Mouse (Mus musculus): ENCODE results near the gene Srpr. TPM values are rescaled to one million over a fixed set of nuclear protein-coding genes. Genes with fewer than 3 reads are reported as not detected.

Gene Srpr
- polyA plus RNA-seq, 2 experiments = 28.8 to 53.8 TPM

DNA sequence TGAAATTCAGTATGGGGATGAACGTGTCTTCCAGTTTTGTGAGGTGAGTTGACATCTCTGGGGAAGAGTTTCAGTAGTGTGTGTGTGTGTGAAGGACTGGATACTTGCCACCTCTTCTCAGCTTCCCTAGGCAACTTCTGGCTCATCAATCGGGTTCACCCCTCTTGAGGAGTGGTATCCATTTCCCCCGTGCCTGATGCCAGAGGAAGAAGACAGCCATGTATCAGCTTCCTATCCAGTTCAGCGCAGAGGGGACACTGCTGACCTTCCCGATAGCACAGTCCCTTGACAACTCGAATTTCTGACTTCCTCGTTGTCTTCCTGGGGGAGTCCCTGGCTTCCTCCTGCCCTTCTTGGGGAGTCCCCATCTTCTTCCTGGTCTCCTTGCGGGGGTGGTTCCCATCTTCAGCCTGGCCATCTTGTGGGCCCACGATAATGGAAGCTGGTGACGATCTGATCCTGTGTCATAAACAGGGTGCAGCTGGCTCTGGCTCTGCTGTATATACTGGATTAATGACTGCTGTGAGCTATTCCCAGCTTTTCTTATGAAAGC lies 12.5 kb upstream of the Srpr start:
- Histone ChIP-seq H3K9ac (replicated peaks) (no peak overlapping the region), H3K36me3 (replicated peaks; ENCODE audit: control insufficient read depth, insufficient read depth, low read depth) (no peaks in the 10 kb centered on the region; the same call in 1 of the 2 replicates), H3K4me3 (ENCODE audit: insufficient read depth in 1 of 2, low read depth in 2 of 2, low read length in 2 of 2) (no peak overlapping the region), H3K27ac (no peak overlapping the region), H3K9me3 (ENCODE audit: control insufficient read depth, low read length) (no peaks in the 10 kb centered on the region), H3K4me2 (ENCODE audit: low read depth) (no peak overlapping the region), H3K27me3 (ENCODE audit: control insufficient read depth, insufficient read depth, low read length) (no peaks in the 10 kb centered on the region), H3K4me1 (replicated peaks; ENCODE audit: control insufficient read depth in 2 of 2, insufficient read depth in 2 of 2, low read length in 1 of 2) (no peaks in the 10 kb centered on the region)
- ATAC-seq (ENCODE audit: insufficient read depth) (no peak), DNase-seq (ENCODE audit: low read depth in 3 of 3, low spot score in 3 of 3) (no peak)
- TF ChIP-seq EP300 (IDR thresholded peaks at IDR 0.05; ENCODE audit: low read depth) (no peak), CTCF (IDR thresholded peaks at IDR 0.05; ENCODE audit: low read depth) (no peak)
- WGBS (ENCODE audit: insufficient replicate concordance) = 65% methylated on average over 10 of the region's 10 CpGs

DNA sequence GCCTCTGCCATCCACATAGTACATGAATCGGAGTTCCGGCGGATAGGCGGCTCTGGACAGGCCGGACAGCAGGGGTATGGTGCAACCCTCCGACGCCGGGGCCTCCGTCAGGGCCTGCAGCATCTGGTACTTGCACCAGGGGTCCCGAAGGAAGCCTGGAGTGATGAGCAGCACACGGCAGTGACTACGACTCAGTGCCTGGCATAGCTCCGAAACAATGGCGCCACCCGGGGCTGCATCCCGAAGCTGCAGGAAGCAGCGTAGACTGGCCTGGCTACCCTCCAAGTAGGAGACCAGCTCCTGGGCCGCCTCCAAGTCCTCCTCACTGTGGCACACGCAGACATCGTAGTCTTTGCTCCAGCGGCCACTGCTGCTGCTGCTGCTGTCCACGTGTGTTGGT lies 11.3 kb upstream of the Srpr start:
- Histone ChIP-seq H3K27me3 (ENCODE audit: control insufficient read depth, insufficient read depth, low read length) (no peaks in the 10 kb centered on the region), H3K9ac (replicated peaks) (no peak overlapping the region), H3K27ac (no peak overlapping the region), H3K36me3 (replicated peaks; ENCODE audit: control insufficient read depth, insufficient read depth, low read depth) (no peaks in the 10 kb centered on the region; the same call in 1 of the 2 replicates), H3K4me1 (replicated peaks; ENCODE audit: control insufficient read depth in 2 of 2, insufficient read depth in 2 of 2, low read length in 1 of 2) (no peaks in the 10 kb centered on the region), H3K9me3 (ENCODE audit: control insufficient read depth, low read length) (no peaks in the 10 kb centered on the region), H3K4me3 (ENCODE audit: insufficient read depth in 1 of 2, low read depth in 2 of 2, low read length in 2 of 2) (no peak overlapping the region), H3K4me2 (ENCODE audit: low read depth) (no peak overlapping the region)
- ATAC-seq (ENCODE audit: insufficient read depth) = no peak
- 84% methylated on average over 22 of the region's 22 CpGs for WGBS (ENCODE audit: insufficient replicate concordance)
- no peak for DNase-seq (ENCODE audit: low read depth in 3 of 3, low spot score in 3 of 3)
- no peak for TF ChIP-seq EP300 (IDR thresholded peaks at IDR 0.05; ENCODE audit: low read depth)
- peak; percentile 9; the same call in 1 of the 2 replicates for TF ChIP-seq CTCF (IDR thresholded peaks at IDR 0.05; ENCODE audit: low read depth)

DNA sequence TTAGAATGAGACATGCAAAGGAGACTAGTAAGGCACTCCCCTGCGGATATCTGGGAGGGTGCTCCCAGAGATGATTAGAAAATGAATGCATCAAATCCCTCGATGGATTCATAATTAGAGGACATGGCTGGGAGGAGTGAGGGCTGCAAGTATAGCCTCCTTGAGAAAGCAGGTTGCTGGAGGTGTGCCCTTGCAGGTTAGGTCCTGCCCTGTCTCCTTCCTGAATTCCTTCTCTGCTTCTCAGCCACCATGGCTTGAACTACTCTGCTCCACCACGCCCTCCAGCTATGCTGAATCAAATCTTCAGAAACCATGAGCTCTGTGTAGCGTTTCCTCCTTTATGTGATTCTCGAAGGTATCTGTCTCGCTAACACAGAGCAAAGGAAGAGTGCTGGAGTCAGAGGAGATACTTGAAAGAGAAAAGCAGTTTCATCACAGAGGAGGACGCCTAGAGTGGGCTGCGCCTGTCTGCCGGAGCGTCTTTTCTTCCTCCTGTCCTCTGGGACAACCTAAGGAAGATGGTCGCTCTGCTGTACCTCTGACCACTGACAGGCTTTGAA lies 6.9 kb upstream of the Srpr start:
- Histone ChIP-seq H3K9ac (replicated peaks) (no peak overlapping the region), H3K27me3 (ENCODE audit: control insufficient read depth, insufficient read depth, low read length) (no peaks in the 10 kb centered on the region), H3K4me1 (replicated peaks; ENCODE audit: control insufficient read depth in 2 of 2, insufficient read depth in 2 of 2, low read length in 1 of 2) (no peaks in the 10 kb centered on the region), H3K4me3 (ENCODE audit: insufficient read depth in 1 of 2, low read depth in 2 of 2, low read length in 2 of 2) (no peak overlapping the region), H3K9me3 (ENCODE audit: control insufficient read depth, low read length) (no peaks in the 10 kb centered on the region), H3K4me2 (ENCODE audit: low read depth) (no peak overlapping the region), H3K36me3 (replicated peaks; ENCODE audit: control insufficient read depth, insufficient read depth, low read depth) (no peaks in the 10 kb centered on the region; the same call in 1 of the 2 replicates), H3K27ac (no peak overlapping the region)
- ATAC-seq (ENCODE audit: insufficient read depth) = no peak
- 73% methylated on average over 11 of the region's 11 CpGs for WGBS (ENCODE audit: insufficient replicate concordance)
- no peak for TF ChIP-seq CTCF (IDR thresholded peaks at IDR 0.05; ENCODE audit: low read depth)
- no peak for TF ChIP-seq EP300 (IDR thresholded peaks at IDR 0.05; ENCODE audit: low read depth)
- no peak for DNase-seq (ENCODE audit: low read depth in 3 of 3, low spot score in 3 of 3)

DNA sequence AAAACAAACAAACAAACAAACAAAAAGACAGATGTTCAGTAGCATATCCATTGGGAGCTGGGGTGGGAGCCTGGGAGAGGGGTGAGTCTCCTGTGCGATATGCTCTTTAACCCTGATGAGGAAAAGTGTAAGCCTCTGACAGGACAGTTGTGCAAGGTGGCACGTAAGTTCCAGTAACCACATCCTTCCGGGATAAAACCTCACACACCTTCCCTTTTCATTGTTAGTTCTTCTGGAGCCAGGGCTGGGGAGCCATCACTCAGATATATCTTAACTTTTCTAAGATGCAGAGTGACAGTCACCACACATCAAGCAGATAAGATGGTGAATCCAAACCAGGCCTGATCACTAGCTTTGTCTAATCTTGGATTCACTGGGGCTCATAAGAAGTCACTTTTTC lies 5.9 kb upstream of the Srpr start:
- Histone ChIP-seq H3K27ac (no peak overlapping the region), H3K36me3 (replicated peaks; ENCODE audit: control insufficient read depth, insufficient read depth, low read depth) (no peaks in the 10 kb centered on the region; the same call in 1 of the 2 replicates), H3K4me1 (replicated peaks; ENCODE audit: control insufficient read depth in 2 of 2, insufficient read depth in 2 of 2, low read length in 1 of 2) (peaks cover 0 to 2% of the 10 kb centered on the region in 2 experiments; a peak in 1 of 4 replicates), H3K9me3 (ENCODE audit: control insufficient read depth, low read length) (no peaks in the 10 kb centered on the region), H3K4me3 (ENCODE audit: insufficient read depth in 1 of 2, low read depth in 2 of 2, low read length in 2 of 2) (no peak overlapping the region), H3K4me2 (ENCODE audit: low read depth) (no peak overlapping the region), H3K9ac (replicated peaks) (no peak overlapping the region), H3K27me3 (ENCODE audit: control insufficient read depth, insufficient read depth, low read length) (no peaks in the 10 kb centered on the region)
- DNase-seq (ENCODE audit: low read depth in 3 of 3, low spot score in 3 of 3) = no peak
- TF ChIP-seq EP300 (IDR thresholded peaks at IDR 0.05; ENCODE audit: low read depth) (no peak), CTCF (IDR thresholded peaks at IDR 0.05; ENCODE audit: low read depth) (no peak)
- 54% methylated on average over 3 of the region's 3 CpGs for WGBS (ENCODE audit: insufficient replicate concordance)
- ATAC-seq (ENCODE audit: insufficient read depth) = no peak

DNA sequence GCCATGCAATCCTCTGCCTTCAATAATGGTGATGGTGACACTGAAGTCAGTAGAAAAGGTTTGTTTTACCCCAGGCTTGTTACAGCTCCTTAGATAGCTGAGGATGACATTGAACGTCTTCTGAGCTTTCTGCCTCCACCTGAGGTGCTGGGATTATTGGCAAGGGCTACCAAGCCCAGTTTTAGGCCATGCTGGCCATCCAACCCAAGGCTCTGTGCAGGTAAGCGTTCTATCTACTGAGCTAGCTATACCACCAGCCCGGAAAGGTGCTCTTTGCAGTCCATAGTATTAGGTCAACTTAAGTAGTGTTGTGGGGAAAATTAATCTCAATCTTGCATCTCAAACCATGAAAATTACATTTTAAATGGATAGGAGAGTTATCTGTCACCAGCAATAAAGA lies 2.4 kb upstream of the Srpr start:
- Histone ChIP-seq H3K36me3 (replicated peaks; ENCODE audit: control insufficient read depth, insufficient read depth, low read depth) (no peaks in the 10 kb centered on the region), H3K4me1 (replicated peaks; ENCODE audit: control insufficient read depth in 2 of 2, insufficient read depth in 2 of 2, low read length in 1 of 2) (peaks cover 6 to 14% of the 10 kb centered on the region in 2 experiments; a peak in 3 of 4 replicates), H3K4me3 (ENCODE audit: insufficient read depth in 1 of 2, low read depth in 2 of 2, low read length in 2 of 2) (no peak overlapping the region), H3K9ac (replicated peaks) (no peak overlapping the region), H3K27me3 (ENCODE audit: control insufficient read depth, insufficient read depth, low read length) (no peaks in the 10 kb centered on the region), H3K4me2 (ENCODE audit: low read depth) (no peak overlapping the region), H3K9me3 (ENCODE audit: control insufficient read depth, low read length) (no peaks in the 10 kb centered on the region), H3K27ac (no peak overlapping the region)
- TF ChIP-seq EP300 (IDR thresholded peaks at IDR 0.05; ENCODE audit: low read depth) (no peak), CTCF (IDR thresholded peaks at IDR 0.05; ENCODE audit: low read depth) (no peak)
- 74% methylated on average over 3 of the region's 3 CpGs for WGBS (ENCODE audit: insufficient replicate concordance)
- ATAC-seq (ENCODE audit: insufficient read depth) (no peak), DNase-seq (ENCODE audit: low read depth in 3 of 3, low spot score in 3 of 3) (no peak)

Data from liver, embryonic 14.5 days (tissue).